Mouse (Mus musculus): ENCODE measurements around the gene Aebp1. TPM values are rescaled to one million over a fixed set of nuclear protein-coding genes. Genes with fewer than 3 reads are reported as not detected.

Gene Aebp1
- 0.47 TPM for polyA plus RNA-seq (2017; shearing (Covaris generic))

GRCm38 (mm10) chr11:5861678-5862393, at the start of gene Aebp1:
Gene Aebp1, plus strand, starts transcription at chr11:5861947.

DNA sequence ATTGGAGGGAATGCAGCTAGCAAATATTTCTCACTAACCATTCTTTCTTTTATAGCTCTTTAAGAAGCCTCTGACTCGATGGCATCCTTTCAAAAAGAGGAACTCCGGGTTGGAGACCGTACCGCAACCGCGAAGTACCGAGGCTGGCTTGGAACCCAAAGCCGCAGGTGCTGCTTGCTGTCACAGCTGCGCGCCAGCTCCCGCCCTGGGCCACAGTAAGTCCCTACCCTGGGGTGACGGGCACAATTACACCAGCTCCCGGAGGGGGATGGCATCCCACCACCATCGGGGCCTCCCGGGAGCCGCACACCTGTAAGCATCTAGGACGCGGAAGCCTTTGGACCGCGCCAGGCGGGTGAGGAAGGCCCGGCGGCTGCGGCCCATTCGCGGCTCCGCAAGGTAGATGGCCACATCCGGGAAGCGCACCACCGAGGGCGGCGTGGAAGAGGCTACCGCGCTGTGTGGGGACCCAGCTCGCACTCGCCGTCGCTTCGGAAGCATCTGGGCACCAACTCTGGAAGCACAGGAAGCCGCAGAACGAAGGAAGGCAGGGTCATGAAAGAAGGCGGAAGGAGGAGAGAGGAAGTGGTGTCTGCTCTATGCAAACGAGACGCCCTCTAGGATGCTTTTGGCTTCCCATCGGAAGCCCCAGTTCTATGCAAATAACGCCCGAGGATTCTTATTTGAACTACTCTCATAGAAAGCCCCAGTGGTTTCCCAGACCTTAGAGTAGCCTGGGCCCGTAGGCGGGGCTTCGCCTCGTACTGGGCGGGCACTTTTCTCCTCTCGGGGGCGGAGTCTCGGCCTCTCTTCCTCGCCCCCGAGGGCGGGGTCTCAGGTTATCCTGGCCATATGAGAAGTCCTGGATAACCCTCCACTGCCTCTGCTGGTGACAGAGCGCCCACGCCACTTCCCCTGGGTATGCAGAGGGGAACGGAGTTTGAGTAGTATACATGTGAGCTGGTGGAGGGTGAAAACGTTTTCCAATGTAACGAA, 24.2 kb upstream of the Aebp1 start, which contains the start of gene Polm:
Polm (minus strand) TSS at position 766 of the 996 bp plus-strand sequence.

GRCm38 (mm10) chr11:5877921-5878526, 16.3 kb downstream of the Aebp1 start, which contains the start of gene Pold2:
Gene Pold2, minus strand, starts transcription at chr11:5878292.

GRCm38 (mm10) chr11:5898531-5898930, 36.8 kb downstream of the Aebp1 start, which contains the start of gene Myl7:
Gene Myl7, minus strand, starts transcription at chr11:5898782.

Other genes with a start within 250 kb of the Aebp1 start
- gene Mrps24, start 146.3 kb upstream of the Aebp1 start, polyA plus RNA-seq (2017; shearing (Covaris generic)) = 164 TPM
- gene Urgcp, start 99.6 kb upstream of the Aebp1 start, polyA plus RNA-seq (2017; shearing (Covaris generic)) = 30.4 TPM
- 275 TPM for gene Dbnl, start 73.5 kb upstream of the Aebp1 start, polyA plus RNA-seq (2017; shearing (Covaris generic))
- 4.0 TPM for gene Pgam2, start 58.2 kb upstream of the Aebp1 start, polyA plus RNA-seq (2017; shearing (Covaris generic))
- gene Polm, start 23.9 kb upstream of the Aebp1 start, polyA plus RNA-seq (2017; shearing (Covaris generic)) = 37.2 TPM
- 76.0 TPM for gene Pold2, start 16.3 kb downstream of the Aebp1 start, polyA plus RNA-seq (2017; shearing (Covaris generic))
- not detected for gene Myl7, start 36.8 kb downstream of the Aebp1 start, polyA plus RNA-seq (2017; shearing (Covaris generic))
- not detected for gene Gck, start 88.1 kb downstream of the Aebp1 start, polyA plus RNA-seq (2017; shearing (Covaris generic))
- 48.0 TPM for gene Ykt6, start 93.7 kb downstream of the Aebp1 start, polyA plus RNA-seq (2017; shearing (Covaris generic))
- 7.4 TPM for gene Camk2b, start 204.4 kb downstream of the Aebp1 start, polyA plus RNA-seq (2017; shearing (Covaris generic))